Mouse (Mus musculus) kidney, adult 18-20 months (tissue): ENCODE measurements at regions not wholly inside any gene's neighbourhood (a gene's known extent, or its start where the extent isn't known, plus 50 kb on each side); places are given as distances from the start of the nearest gene placed in this dataset.

Experiments used
- DNase-seq: peaks from one replicate; pipeline ENCODE4 v3.0.0; 2021

DNA sequence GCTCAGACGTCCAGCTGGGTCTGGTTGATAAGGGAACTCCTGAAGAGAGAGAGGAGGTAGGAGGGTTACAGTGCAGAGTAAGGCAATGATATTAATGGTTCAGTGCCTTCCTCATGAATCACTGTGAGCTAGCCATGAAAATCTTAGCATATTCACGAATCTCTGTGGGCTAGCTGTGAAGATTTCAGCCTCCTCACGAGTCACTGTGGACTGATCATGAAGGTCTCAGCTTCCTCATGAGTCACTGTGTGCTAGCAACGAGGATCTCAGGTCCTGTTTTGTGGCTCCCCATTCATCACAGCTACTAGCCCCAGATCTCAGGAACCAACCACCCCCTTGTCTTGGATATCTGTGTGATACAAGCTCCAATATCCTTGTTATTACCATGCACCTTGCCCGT is 191.4 kb downstream of the Rap2a start:
- no peak for DNase-seq

DNA sequence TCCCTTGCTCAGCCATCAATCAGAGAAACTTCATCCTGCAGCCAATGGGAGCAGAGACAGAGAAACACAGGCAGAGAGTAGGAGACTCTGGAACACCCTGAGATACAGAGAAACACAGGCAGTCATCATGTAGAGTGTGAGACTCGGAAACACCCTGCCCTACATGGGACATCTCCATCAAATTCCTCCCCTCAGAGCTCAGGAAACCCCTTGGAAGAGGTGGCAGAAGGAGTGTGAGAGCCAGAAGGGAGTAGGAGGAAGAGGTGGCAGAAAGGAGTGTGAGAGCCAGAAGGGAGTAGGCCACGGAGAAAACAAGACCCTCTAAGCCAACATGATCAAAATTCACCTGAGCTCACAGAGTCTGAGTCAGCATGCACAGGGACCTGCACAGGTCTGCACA is 197.5 kb downstream of the Rap2a start:
- no peak for DNase-seq

DNA sequence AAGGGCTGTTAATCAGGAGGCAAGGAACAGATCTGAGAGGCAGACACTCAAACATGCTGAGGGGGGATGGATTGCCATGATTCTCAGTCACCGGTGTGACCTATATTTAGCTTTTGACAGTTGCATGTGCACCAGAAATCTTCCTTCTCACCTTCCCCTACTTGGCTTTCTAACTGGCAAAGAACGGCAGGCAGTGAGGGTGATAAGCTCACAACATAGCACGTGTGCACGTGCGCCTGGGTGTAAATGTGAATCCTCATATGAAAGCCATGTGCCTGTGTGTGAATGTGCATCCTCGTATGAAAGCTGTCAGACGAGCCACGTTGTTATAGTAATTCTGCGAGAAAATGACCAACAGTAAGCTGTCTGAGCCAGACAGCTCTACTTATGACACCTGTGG is 200.3 kb downstream of the Rap2a start:
- DNase-seq: no peak

DNA sequence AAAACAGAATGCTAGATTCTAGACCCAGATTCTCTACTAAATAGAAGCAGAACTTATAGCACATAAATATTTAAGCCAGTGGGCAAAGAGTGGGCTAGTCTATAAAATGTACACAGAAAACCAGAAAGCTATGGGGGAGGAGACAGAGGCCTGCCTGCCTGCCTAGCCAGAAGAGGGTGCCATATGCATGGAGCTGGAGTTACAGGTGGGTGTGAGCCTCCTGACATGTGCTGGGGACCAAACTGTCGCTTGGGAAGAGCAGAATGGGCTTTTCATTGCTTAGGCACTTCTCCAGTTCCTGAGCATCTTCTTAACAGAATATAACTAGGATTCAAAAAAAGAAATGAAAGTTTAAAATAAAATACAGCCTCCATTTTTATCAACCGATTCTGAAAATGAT is 200.8 kb downstream of the Rap2a start:
- DNase-seq: no peak

DNA sequence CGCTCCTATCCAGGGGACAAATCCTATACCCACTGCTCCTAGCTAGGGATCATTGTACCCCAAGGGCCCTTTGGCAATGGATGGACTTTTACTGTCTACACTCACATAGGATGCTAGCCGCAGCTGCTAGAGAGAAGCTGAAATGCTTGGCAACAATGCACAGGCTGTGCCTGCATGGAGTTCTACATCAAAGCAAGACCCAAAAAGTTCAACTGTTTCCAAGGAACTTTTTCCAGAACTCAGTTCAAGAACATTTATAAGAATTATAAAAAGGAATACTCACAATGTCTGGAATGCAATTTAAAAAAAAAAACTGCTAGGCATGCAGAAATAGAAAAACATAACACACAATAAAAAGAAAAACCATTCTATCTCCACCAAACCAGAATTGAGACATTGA is 202.0 kb downstream of the Rap2a start:
- no peak for DNase-seq

DNA sequence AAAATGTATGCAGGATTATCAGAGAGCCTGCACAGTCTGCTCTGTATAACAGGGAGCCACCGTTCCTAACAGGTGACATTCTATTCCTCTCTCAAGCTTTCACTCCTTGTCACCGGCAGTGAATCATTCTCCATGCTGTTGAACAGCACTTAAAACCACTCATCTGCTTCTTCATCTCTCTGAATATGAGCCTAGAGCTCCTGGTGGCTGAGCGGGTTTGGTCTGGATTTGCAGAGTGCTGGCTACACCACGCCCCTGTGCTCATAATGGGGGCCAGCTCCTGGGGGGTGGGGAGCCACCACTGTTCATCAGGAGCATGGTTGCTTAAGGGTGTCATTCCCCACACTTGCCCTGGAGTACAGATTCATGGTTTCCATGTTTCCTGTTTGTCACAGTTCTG is 207.0 kb downstream of the Rap2a start:
- no peak for DNase-seq

GRCm38 (mm10) chr14:120685877-120686276 is 207.6 kb downstream of the Rap2a start:
- no peak for DNase-seq

DNA sequence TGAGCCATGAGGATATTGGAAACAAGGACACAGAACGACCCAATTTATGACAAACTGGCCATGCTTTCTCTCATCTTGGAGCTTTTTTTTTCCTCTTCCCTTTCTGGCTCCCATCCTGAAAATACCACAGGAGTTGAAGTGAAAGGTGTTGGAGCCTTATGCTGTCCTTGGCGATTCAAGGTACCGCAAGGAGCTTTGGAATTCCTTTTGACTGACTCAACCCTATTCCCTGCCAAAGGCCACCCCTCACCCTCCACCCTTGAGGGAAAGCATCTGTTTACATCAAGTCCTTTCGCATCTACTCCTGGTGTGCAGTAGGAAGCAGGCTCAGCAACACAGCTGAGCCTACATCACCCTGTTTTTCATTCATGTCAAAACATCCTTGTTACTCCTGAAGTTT is 208.5 kb downstream of the Rap2a start:
- no peak for DNase-seq

GRCm38 (mm10) chr14:120699378-120699777 is 211.6 kb upstream of the Ipo5 start:
- no peak for DNase-seq

DNA sequence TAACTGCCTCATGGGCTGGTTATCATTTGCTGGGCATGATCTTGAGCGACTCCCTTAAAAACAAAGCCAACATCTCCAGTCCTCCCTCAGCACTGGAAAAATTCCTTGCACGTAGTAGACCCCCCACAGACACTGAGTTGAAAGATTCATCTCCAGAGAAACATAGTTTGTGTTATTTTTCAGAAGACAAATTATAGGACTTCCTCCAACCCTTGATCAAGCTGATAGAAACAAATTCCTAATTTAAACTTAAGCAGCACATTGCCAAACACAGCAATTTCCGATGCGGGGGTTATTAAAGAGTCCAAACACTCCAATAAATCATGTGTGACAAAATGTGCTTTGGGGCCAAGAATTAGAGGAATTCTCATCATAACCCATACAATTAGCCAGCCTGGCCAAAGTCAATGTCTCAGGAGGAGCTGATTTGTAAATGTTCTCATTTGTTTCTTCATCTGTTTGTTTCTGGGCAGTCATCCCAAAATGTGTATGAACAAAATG is 205.7 kb upstream of the Ipo5 start:
- no peak for DNase-seq

- DNase-seq: no peak
These were observed 200.2 kb upstream of the Ipo5 start for GRCm38 (mm10) chr14:120710782-120711181.

- DNase-seq: peak; percentile 30
These were observed 190.3 kb upstream of the Ipo5 start for GRCm38 (mm10) chr14:120720464-120721445.

- DNase-seq: no peak
These were observed 189.2 kb upstream of the Ipo5 start for GRCm38 (mm10) chr14:120721593-120722461.

GRCm38 (mm10) chr14:120722546-120723112 is 188.4 kb upstream of the Ipo5 start:
- DNase-seq: no peak

DNA sequence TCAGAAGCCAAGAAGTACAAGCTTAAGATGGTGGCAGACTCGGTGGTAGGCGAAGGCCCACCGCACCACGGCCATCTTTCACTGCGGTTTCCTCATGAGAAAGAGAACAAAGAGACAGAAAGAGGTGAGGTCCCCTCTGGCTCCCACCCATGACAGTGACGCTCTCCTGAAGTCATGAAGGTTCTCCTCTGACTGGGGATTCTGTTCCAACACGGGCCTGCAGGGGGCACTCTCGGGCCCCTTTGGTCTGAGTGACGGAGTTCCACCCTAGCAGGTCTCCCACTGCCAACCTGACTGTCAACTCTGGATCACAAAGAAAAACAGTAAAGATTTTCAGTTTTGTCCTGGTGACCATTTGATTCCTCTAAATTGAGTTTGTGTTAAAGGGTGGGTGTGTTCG is 182.9 kb upstream of the Ipo5 start:
- DNase-seq: no peak

DNA sequence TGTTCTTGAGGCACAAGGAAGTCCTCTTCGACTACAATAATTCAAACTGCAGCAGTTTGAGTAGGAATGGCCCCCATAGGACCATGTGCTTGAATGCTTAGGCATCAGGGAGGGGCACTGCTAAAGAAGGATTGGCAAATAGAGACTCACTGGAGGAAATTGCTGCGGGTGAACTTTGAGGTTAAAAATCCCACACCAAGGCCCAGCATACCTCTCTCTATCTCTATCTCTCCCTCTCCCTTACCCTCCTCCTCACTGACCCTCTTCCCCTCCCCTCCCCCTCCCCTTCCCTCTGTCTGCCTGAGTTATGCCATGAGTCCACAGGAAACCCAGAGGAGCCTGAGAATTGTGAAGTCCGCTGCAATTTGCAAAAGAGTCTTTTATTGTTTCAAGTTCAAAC is 180.8 kb upstream of the Ipo5 start:
- DNase-seq: no peak

DNA sequence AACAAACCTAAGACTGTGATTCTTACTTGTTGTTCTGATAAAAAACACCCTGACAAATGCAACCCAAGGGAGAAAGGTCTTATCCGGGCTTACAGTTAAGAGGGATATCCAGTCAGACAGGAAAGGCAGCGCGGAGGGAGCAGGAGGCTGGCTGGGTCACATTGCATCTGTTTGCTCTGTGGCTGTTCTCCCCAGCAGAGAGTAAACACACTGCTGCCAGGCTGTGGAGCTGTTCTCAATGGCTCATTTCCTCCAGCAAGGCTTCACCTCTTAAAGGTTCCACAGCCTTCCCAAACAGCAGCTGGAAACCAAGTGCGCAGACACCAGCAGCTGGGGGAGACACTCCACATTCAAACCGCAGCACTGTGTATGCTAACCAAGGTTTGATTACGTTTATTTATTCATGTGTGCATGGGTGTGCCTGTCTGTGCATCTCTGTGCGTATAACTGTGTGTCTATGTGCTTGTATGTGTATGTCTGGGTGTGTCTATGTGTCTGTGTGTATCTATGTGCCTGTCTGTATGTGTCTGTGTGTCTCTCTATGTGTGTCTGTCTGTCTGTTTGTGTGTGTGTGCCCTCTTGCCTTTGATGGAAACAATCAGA is 179.2 kb upstream of the Ipo5 start:
- DNase-seq: no peak

- no peak for DNase-seq
These were observed 178.5 kb upstream of the Ipo5 start for GRCm38 (mm10) chr14:120732400-120733138.

- DNase-seq: no peak
These were observed 169.5 kb upstream of the Ipo5 start for GRCm38 (mm10) chr14:120741492-120742054.

- DNase-seq: no peak
These were observed 157.0 kb upstream of the Ipo5 start for GRCm38 (mm10) chr14:120754011-120754410.

- DNase-seq: no peak
These were observed 155.6 kb upstream of the Ipo5 start for GRCm38 (mm10) chr14:120755389-120755788.
